In genomic region chr19:6981465-6981864, GRCm38 (mm10) we compare ENCODE assay signal across 11 mouse cellular contexts. TPM values are rescaled to one million over a fixed set of nuclear protein-coding genes. Genes with fewer than 3 reads are reported as not detected.
DNase-seq lines count a peak whose midpoint lies in the region; ATAC-seq and TF ChIP-seq lines count a peak whose summit lies in the region.
"Had no signal": no experiment of that assay in that cellular context is flagged by ENCODE, and none has a peak within 500 bp of the region (broad histone marks: within the 10 kb centered on the region; RNA-seq: fewer than 3 reads in every experiment).

No protein-coding gene starts in this region.

- H3ac ChIP-seq in myocyte (ENCODE audit: control insufficient read depth, insufficient read length): no peak overlapping the region

- no peak overlapping the region for H3K27ac ChIP-seq in forebrain, embryonic 15.5 days (replicated peaks)
- no peak overlapping the region for H3K27ac ChIP-seq in forebrain, postnatal 0 days (ENCODE audit: low read depth, low read length)
- peak overlapping the region; percentile 98 for H3K27ac ChIP-seq in layer of hippocampus, adult 2 months
- H3K27ac ChIP-seq in hindbrain, postnatal 0 days: peak overlapping the region; percentile 96; the same call in 1 of the 2 replicates

- peaks cover 36% of the 10 kb centered on the region for H3K79me2 ChIP-seq in myocyte (ENCODE audit: control insufficient read depth, insufficient read depth)

- no peak for ATAC-seq in forebrain, embryonic 15.5 days (replicated peaks)
- no peak for ATAC-seq in forebrain, postnatal 0 days
- ATAC-seq in hindbrain, postnatal 0 days: no peak

- no peak for DNase-seq in forebrain, postnatal 0 days
- DNase-seq in layer of hippocampus, adult 2 months (ENCODE audit: low spot score in 2 of 2): no peak
- DNase-seq in layer of hippocampus, adult 9-11 months: no peak
- DNase-seq in hindbrain, postnatal 0 days (ENCODE audit: low spot score): no peak
- no peak for DNase-seq in adrenal gland, adult 18-20 months (ENCODE audit: low spot score in 2 of 2)
- DNase-seq in adrenal gland, postnatal 36 days: no peak
- DNase-seq: B cell, adult 2 months; cerebellum, adult 2 months; gastrocnemius, postnatal 25 days had no signal

- no peak overlapping the region for H3K9ac ChIP-seq in forebrain, embryonic 15.5 days (replicated peaks)
- H3K9ac ChIP-seq in forebrain, postnatal 0 days: no peak overlapping the region
- H3K9ac ChIP-seq in hindbrain, postnatal 0 days (replicated peaks; ENCODE audit: low read length): 0 out of 2 replicates have a peak overlapping the region, but pooled peaks have one; percentile 79

- 0 out of 2 replicates have a peak overlapping the region, but pooled peaks have one; percentile 6 for H3K4me3 ChIP-seq in forebrain, embryonic 15.5 days
- no peak overlapping the region for H3K4me3 ChIP-seq in forebrain, postnatal 0 days (ENCODE audit: low read depth, low read length)
- H3K4me3 ChIP-seq in layer of hippocampus, adult 2 months: no peak overlapping the region
- H3K4me3 ChIP-seq in hindbrain, postnatal 0 days (ENCODE audit: low read length): no peak overlapping the region
- peak overlapping the region; percentile 83 for H3K4me3 ChIP-seq in myocyte

- no peaks in the 10 kb centered on the region for H3K27me3 ChIP-seq in forebrain, embryonic 15.5 days
- no peaks in the 10 kb centered on the region for H3K27me3 ChIP-seq in forebrain, postnatal 0 days (ENCODE audit: insufficient read depth, low read length)
- H3K27me3 ChIP-seq in hindbrain, postnatal 0 days (ENCODE audit: insufficient read depth, low read length): no peaks in the 10 kb centered on the region
- no peaks in the 10 kb centered on the region for H3K27me3 ChIP-seq in myocyte (ENCODE audit: control insufficient read depth, insufficient read depth, insufficient read length)

- whole genome bisulfite sequencing in forebrain, embryonic 15.5 days: 88% methylated on average over 4 of the region's 4 CpGs
- WGBS in forebrain, postnatal 0 days: 92% methylated on average over 4 of the region's 4 CpGs
- 92% methylated on average over 4 of the region's 4 CpGs for WGBS in hindbrain, postnatal 0 days

- no peak for TF ChIP-seq CTCF in forebrain, postnatal 0 days (IDR thresholded peaks at IDR 0.05; ENCODE audit: low read depth)
- TF ChIP-seq CTCF in layer of hippocampus, adult 2 months (conservative IDR thresholded peaks at IDR 0.05): no peak
- TF ChIP-seq CTCF in hindbrain, postnatal 0 days (IDR thresholded peaks at IDR 0.05; ENCODE audit: low read depth): no peak

- peaks cover 31% of the 10 kb centered on the region for H3K36me3 ChIP-seq in forebrain, embryonic 15.5 days
- peaks cover 30% of the 10 kb centered on the region for H3K36me3 ChIP-seq in forebrain, postnatal 0 days (ENCODE audit: insufficient read depth)
- peaks cover 23% of the 10 kb centered on the region; the same call in 1 of the 2 replicates for H3K36me3 ChIP-seq in hindbrain, postnatal 0 days (ENCODE audit: insufficient read depth, low read length)
- peaks cover 14% of the 10 kb centered on the region for H3K36me3 ChIP-seq in myocyte (ENCODE audit: control insufficient read depth, insufficient read depth)

- TF ChIP-seq POLR2A in myocyte (IDR thresholded peaks at IDR 0.05; ENCODE audit: insufficient read length, low read depth): no peak

- peaks cover 46% of the 10 kb centered on the region for H3K4me1 ChIP-seq in forebrain, embryonic 15.5 days
- H3K4me1 ChIP-seq in forebrain, postnatal 0 days (ENCODE audit: insufficient read depth): peaks cover 14% of the 10 kb centered on the region
- H3K4me1 ChIP-seq in hindbrain, postnatal 0 days (ENCODE audit: insufficient read depth, low read length): peaks cover 25% of the 10 kb centered on the region

- H3K4me2 ChIP-seq in forebrain, embryonic 15.5 days (replicated peaks): no peak overlapping the region
- H3K4me2 ChIP-seq in forebrain, postnatal 0 days (ENCODE audit: low read depth): no peak overlapping the region
- peak overlapping the region; percentile 76; the same call in 1 of the 2 replicates for H3K4me2 ChIP-seq in hindbrain, postnatal 0 days (ENCODE audit: low read depth, low read length)
- peak overlapping the region; percentile 92 for H3K4me2 ChIP-seq in myocyte (ENCODE audit: low read depth)

- no peaks in the 10 kb centered on the region for H3K9me3 ChIP-seq in forebrain, embryonic 15.5 days
- H3K9me3 ChIP-seq in forebrain, postnatal 0 days (ENCODE audit: low read length): no peaks in the 10 kb centered on the region
- no peaks in the 10 kb centered on the region for H3K9me3 ChIP-seq in hindbrain, postnatal 0 days (ENCODE audit: low read length)

TF ChIP-seq in myocyte, 11 proteins besides CTCF, POLR2A, EP300 and RAD21:
- TF ChIP-seq POLR2AphosphoS2 (IDR thresholded peaks at IDR 0.05; ENCODE audit: insufficient read length, low read depth): peak; percentile 65
- TF ChIP-seq TCF12 (IDR thresholded peaks at IDR 0.05; ENCODE audit: insufficient read depth, poor library complexity, severe bottlenecking): no peak

RNA-seq across cellular contexts. Expression of gene Fkbp2, which starts 1.2 kb away (rescaled TPM):
- polyA plus RNA-seq in forebrain, embryonic 15.5 days (2015; fragmentation: Nextera tagmentation; extraction: Ambion mirVana): 83.7 and 90.9 TPM in 2 replicates
- 23.5 and 26.8 TPM in 2 replicates for total RNA-seq in forebrain, postnatal 0 days (2014; rRNA removed)
- polyA plus RNA-seq in forebrain, postnatal 0 days (2015; fragmentation: Nextera tagmentation; extraction: Ambion mirVana): 102 and 106 TPM in 2 replicates
- total RNA-seq in layer of hippocampus, adult 2 months (2021): 10 to 100 TPM; 81.1 to 83.7 TPM
- total RNA-seq in hindbrain, postnatal 0 days (2014; rRNA removed): 8.3 and 29.2 TPM in 2 replicates
- polyA plus RNA-seq in hindbrain, postnatal 0 days (2015; fragmentation: Nextera tagmentation; extraction: Ambion mirVana): 169 and 177 TPM in 2 replicates
- polyA plus RNA-seq in myocyte (2012; fragmentation: generic; extraction: Trizol): 96.8 TPM
- total RNA-seq in adrenal gland, adult 18-20 months (2021): 100 to 1,000 TPM in 1 of 2 experiments, 10 to 100 TPM in 1; 86.9 to 104 TPM
- total RNA-seq in adrenal gland, postnatal 36 days (2021): 100 to 1,000 TPM in 1 of 2 experiments, 10 to 100 TPM in 1; 93.3 to 103 TPM

RNA-seq across cellular contexts. Expression of gene Plcb3, which starts 5.2 kb away (rescaled TPM):
- 11.2 and 11.5 TPM in 2 replicates for polyA plus RNA-seq in forebrain, embryonic 15.5 days (2015; fragmentation: Nextera tagmentation; extraction: Ambion mirVana)
- 12.8 and 13.1 TPM in 2 replicates for total RNA-seq in forebrain, postnatal 0 days (2014; rRNA removed)
- polyA plus RNA-seq in forebrain, postnatal 0 days (2015; fragmentation: Nextera tagmentation; extraction: Ambion mirVana): 7.3 and 10.0 TPM in 2 replicates
- 10 to 100 TPM; 14.8 to 17.4 TPM for total RNA-seq in layer of hippocampus, adult 2 months (2021)
- 18.5 and 23.1 TPM in 2 replicates for total RNA-seq in hindbrain, postnatal 0 days (2014; rRNA removed)
- 11.1 and 14.4 TPM in 2 replicates for polyA plus RNA-seq in hindbrain, postnatal 0 days (2015; fragmentation: Nextera tagmentation; extraction: Ambion mirVana)
- 34.3 TPM for polyA plus RNA-seq in myocyte (2012; fragmentation: generic; extraction: Trizol)
- 10 to 100 TPM; 34.1 to 43.9 TPM for total RNA-seq in adrenal gland, adult 18-20 months (2021)
- 10 to 100 TPM; 41.8 to 44.5 TPM for total RNA-seq in adrenal gland, postnatal 36 days (2021)

RNA-seq across cellular contexts. Expression of gene Vegfb, which starts 6.0 kb away (rescaled TPM):
- 41.0 and 46.7 TPM in 2 replicates for polyA plus RNA-seq in forebrain, embryonic 15.5 days (2015; fragmentation: Nextera tagmentation; extraction: Ambion mirVana)
- 24.9 and 28.4 TPM in 2 replicates for total RNA-seq in forebrain, postnatal 0 days (2014; rRNA removed)
- polyA plus RNA-seq in forebrain, postnatal 0 days (2015; fragmentation: Nextera tagmentation; extraction: Ambion mirVana): 52.8 and 64.6 TPM in 2 replicates
- total RNA-seq in layer of hippocampus, adult 2 months (2021): 10 to 100 TPM; 85.2 to 88.0 TPM
- 40.5 and 40.9 TPM in 2 replicates for total RNA-seq in hindbrain, postnatal 0 days (2014; rRNA removed)
- polyA plus RNA-seq in hindbrain, postnatal 0 days (2015; fragmentation: Nextera tagmentation; extraction: Ambion mirVana): 90.8 and 92.3 TPM in 2 replicates
- polyA plus RNA-seq in myocyte (2012; fragmentation: generic; extraction: Trizol): 49.2 TPM
- total RNA-seq in adrenal gland, adult 18-20 months (2021): 100 to 1,000 TPM in 1 of 2 experiments, 10 to 100 TPM in 1; 84.3 to 164 TPM
- 10 to 100 TPM; 92.0 to 95.7 TPM for total RNA-seq in adrenal gland, postnatal 36 days (2021)

RNA-seq across cellular contexts. Expression of gene Ppp1r14b, which starts 6.7 kb away (rescaled TPM):
- 263 and 289 TPM in 2 replicates for polyA plus RNA-seq in forebrain, embryonic 15.5 days (2015; fragmentation: Nextera tagmentation; extraction: Ambion mirVana)
- total RNA-seq in forebrain, postnatal 0 days (2014; rRNA removed): 226 and 269 TPM in 2 replicates
- polyA plus RNA-seq in forebrain, postnatal 0 days (2015; fragmentation: Nextera tagmentation; extraction: Ambion mirVana): 201 and 269 TPM in 2 replicates
- total RNA-seq in layer of hippocampus, adult 2 months (2021): 10 to 100 TPM; 68.2 to 71.4 TPM
- total RNA-seq in hindbrain, postnatal 0 days (2014; rRNA removed): 150 and 155 TPM in 2 replicates
- polyA plus RNA-seq in hindbrain, postnatal 0 days (2015; fragmentation: Nextera tagmentation; extraction: Ambion mirVana): 198 and 210 TPM in 2 replicates
- polyA plus RNA-seq in myocyte (2012; fragmentation: generic; extraction: Trizol): 1,032 TPM
- 100 to 1,000 TPM; 160 to 199 TPM for total RNA-seq in adrenal gland, adult 18-20 months (2021)
- 100 to 1,000 TPM; 203 TPM for total RNA-seq in adrenal gland, postnatal 36 days (2021)

RNA-seq across cellular contexts. Expression of gene Dnajc4, which starts 10.9 kb away (rescaled TPM):
- polyA plus RNA-seq in forebrain, embryonic 15.5 days (2015; fragmentation: Nextera tagmentation; extraction: Ambion mirVana): 20.3 and 22.8 TPM in 2 replicates
- total RNA-seq in forebrain, postnatal 0 days (2014; rRNA removed): 15.1 and 20.2 TPM in 2 replicates
- 20.7 and 24.8 TPM in 2 replicates for polyA plus RNA-seq in forebrain, postnatal 0 days (2015; fragmentation: Nextera tagmentation; extraction: Ambion mirVana)
- total RNA-seq in layer of hippocampus, adult 2 months (2021): 10 to 100 TPM; 26.1 to 27.6 TPM
- total RNA-seq in hindbrain, postnatal 0 days (2014; rRNA removed): 13.5 and 28.3 TPM in 2 replicates
- 25.6 and 29.5 TPM in 2 replicates for polyA plus RNA-seq in hindbrain, postnatal 0 days (2015; fragmentation: Nextera tagmentation; extraction: Ambion mirVana)
- 28.5 TPM for polyA plus RNA-seq in myocyte (2012; fragmentation: generic; extraction: Trizol)
- 10 to 100 TPM; 43.4 to 50.0 TPM for total RNA-seq in adrenal gland, adult 18-20 months (2021)
- total RNA-seq in adrenal gland, postnatal 36 days (2021): 10 to 100 TPM; 38.5 to 46.1 TPM

Comparison
In these comparisons a context has a peak if more than half of its experiments do, and no peak if none do; other contexts are left out.
1. H3K4me3 ChIP-seq: peak in forebrain, embryonic 15.5 days (single experiment) and myocyte (single experiment); none in forebrain, postnatal 0 days (single experiment), layer of hippocampus, adult 2 months (single experiment) and hindbrain, postnatal 0 days (single experiment).
2. H3K27ac ChIP-seq: peak in layer of hippocampus, adult 2 months (single experiment) and hindbrain, postnatal 0 days (single experiment); none in forebrain, embryonic 15.5 days (single experiment) and forebrain, postnatal 0 days (single experiment).
3. H3K4me2 ChIP-seq: peak in hindbrain, postnatal 0 days (single experiment) and myocyte (single experiment); none in forebrain, embryonic 15.5 days (single experiment) and forebrain, postnatal 0 days (single experiment).